Mouse (Mus musculus) G1E (cell line): ENCODE measurements around the gene Slc37a1.
"Not testable (repeated sequence)": the region's sequence is repeated elsewhere in the genome, so short reads cannot be mapped to it uniquely, and the experiment has no call there.

Source experiments
- CTCF ChIP-seq: IDR thresholded peaks from 2 replicates; pipeline ENCODE4 v1.5.1; 2012; ENCODE audit warnings: low read depth, low read length, inconsistent platforms, mixed read lengths
- GATA2 ChIP-seq: IDR thresholded peaks from 2 replicates; pipeline ENCODE4 v1.6.1; 2012; ENCODE audit warnings: low read depth, low read length, inconsistent platforms, borderline replicate concordance

DNA sequence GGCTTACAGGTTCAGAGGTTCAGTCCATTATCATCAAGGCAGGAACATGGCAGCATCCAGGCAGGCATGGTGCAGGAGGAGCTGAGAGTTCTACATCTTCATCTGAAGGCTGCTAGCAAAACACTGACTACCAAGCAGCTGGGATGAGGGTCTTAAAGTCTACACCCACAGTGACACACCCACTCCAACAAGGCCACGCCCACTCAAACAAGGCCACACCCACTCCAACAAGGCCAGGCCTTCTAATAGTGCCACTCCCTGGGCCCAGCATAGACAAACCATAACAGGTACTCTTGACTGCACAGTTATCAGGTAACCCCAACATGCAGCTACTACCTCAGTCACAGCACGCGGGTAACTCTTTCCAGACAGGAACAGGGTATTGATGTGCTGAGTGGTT, 68.1 kb downstream of the Slc37a1 start:
- not testable (repeated sequence) for TF ChIP-seq CTCF, GATA2
